Mouse (Mus musculus) kidney, adult 18-20 months (tissue): ENCODE data around the gene Acsbg2.

Source experiments
- DNase-seq: peaks from one replicate; pipeline ENCODE4 v3.0.0; 2021

Acsbg2 gene

DNA sequence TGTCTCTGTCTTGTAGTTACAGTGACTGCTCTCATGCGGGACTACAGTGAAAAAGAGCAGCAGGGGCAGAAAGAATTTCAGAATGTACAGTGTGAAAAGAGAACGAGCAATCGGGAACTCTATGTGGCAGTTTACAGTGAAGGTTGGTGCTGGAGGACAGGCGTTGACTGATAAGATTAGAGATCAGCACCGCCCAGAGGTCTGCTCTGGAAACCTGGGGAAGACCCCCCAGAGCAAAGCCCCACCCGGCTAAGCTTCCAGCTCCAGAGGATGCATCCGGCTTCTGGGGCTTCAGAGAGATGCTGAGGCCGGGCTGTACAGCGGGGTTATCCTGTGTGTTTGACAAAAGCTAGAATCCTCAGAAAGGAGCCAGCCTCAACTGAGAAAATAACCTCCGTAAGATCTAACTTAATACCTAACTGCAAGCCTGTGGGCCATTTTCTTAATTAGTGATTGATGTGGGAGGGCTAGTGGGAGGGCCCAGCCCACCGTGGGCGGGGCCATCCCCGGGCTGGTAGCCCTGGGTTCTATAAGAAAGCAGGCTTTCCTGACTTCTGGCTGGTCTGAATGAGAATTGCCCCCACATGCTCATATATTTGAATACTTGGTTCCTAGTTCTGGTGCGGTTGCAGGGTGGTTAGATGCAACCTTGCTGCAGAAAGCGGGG is 3.8 kb downstream of the Acsbg2 start:
- no peak for DNase-seq

DNA sequence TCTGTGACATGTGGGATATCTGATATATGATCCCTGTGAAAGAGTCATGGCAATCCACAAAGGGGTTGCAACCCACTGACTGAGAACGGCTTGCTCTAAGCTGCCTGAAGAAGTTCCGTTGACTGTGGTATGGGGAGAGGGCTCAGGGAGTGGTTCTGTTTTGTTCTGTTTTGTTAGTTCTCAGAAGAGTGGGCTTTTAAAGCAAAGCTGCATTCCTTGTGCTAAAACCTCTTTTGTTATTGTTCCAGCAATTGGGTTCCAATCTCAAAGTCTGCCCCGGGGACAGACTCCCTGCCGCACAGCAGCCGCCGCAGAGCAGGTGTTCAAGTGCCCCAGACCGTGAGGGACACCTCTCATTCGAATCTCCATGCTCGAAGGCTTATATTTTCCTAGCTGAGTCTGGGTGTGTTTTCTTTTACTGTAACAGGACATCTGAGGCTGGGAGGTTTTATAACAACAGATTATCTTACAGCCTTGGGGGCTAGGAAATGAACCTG is 4.7 kb downstream of the Acsbg2 start:
- DNase-seq = no peak

GRCm38 (mm10) chr17:56866071-56866470 is 8.2 kb downstream of the Acsbg2 start:
- no peak for DNase-seq

DNA sequence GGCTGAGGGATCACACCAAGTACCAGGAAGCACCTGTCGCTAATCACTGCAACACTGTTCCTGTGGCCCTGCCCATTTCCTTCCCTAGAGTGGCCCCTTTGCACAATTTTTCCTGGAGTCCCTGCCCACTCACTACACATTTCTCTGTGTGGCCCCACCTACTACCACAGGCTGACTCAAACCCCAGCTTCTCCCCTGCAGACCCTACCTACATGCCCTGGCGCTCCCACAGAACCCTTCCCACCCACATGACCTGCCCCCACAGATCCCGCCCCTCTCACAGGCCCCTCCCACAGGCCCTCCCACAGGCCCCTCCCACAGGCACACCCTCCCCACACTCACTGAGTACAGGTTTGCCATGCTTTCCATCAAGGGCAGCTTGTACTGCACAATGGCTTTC is 13.1 kb downstream of the Acsbg2 start:
- DNase-seq = no peak

- DNase-seq = no peak
Observed at GRCm38 (mm10) chr17:56858922-56859321, 15.3 kb downstream of the Acsbg2 start.

GRCm38 (mm10) chr17:56858216-56858615 is 16.0 kb downstream of the Acsbg2 start:
- peak; percentile 74 for DNase-seq

- no peak for DNase-seq
Observed at GRCm38 (mm10) chr17:56855421-56855820, 18.8 kb downstream of the Acsbg2 start.

GRCm38 (mm10) chr17:56851167-56851566 is 23.1 kb downstream of the Acsbg2 start:
- no peak for DNase-seq

DNA sequence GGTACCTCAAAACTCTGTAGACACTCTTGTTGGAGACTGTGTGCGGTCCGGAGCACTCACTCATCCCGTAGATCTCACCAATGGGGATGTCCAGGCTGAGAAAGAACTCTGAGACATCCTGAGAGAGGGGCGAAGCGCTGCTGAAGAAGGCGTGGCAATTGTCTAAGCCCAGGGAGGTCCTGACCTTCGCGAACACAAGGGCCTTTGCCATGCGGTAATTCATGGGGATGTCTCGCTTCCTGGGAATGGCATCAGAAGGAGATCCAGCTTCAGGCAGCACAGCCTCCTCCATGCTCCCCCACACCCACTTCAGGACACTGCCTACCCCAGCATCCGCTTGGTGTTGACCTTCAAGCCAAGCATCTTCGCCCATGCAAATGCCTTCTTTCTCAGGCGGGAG is 24.5 kb downstream of the Acsbg2 start:
- DNase-seq = no peak

- no peak for DNase-seq
Observed at GRCm38 (mm10) chr17:56848785-56849184, 25.5 kb downstream of the Acsbg2 start.

DNA sequence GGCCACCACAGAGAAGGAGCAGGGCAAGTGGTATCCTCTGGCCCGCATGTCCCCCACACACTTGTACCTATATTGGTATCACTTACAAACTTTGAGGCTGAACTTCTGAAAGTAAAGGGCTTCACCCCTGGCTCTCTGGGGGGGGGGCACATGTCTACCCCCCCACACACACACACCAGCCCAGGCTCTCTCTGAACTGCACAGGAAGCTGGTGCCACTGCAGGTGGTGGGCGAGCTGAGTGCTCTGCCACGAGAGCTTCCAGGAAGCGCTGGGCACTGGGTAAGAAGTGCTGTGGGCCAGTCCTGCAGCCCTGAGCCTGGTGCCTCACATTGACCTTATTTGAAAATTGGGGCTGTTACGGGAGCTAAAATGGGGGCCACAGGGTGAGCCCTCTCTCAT is 30.6 kb downstream of the Acsbg2 start:
- no peak for DNase-seq

DNA sequence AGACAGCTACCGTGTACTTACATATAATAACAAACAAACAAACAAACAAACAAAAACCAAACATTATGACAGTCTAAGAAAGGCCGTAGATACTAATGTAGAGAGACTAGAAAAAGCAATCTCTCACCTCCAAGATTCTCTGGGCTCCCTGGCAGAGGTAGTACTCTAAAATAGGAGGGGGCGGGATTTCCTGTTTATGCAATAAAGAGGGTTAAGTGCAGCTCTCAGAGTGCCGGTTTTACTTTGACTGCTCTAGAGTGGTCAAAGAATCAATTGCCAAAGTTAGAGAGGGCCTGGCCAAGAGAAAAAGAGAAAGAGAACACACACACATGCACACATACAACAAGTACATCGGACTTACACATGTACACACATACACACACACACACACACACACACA is 32.1 kb downstream of the Acsbg2 start:
- DNase-seq = no peak

GRCm38 (mm10) chr17:56840524-56840923 is 33.7 kb downstream of the Acsbg2 start:
- DNase-seq = no peak

GRCm38 (mm10) chr17:56836336-56836735 is 37.9 kb downstream of the Acsbg2 start:
- DNase-seq = no peak

DNA sequence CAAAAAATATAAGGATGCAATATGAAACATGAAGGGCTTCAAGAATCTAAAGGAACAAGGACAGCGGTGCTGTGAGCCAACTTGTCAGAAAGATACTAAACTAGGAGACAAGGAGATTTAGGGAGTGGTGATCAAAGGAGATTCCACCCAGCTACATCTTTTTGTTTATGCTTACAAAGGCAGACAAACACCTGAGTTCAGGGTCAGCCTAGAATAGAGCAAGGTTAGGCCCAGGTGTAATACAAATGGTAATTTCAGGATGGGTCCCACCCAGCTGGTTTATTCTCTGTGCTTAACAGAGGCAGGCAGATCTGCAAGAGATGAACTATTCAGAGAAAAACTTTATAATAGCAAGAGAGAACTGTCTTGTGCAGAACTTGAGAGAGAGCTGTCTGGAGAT is 40.9 kb downstream of the Acsbg2 start:
- DNase-seq = no peak

- no peak for DNase-seq
Observed at GRCm38 (mm10) chr17:56832918-56833317, 41.3 kb downstream of the Acsbg2 start.

- DNase-seq = peak; percentile 98
Observed at GRCm38 (mm10) chr17:56831111-56831816, 43.0 kb downstream of the Acsbg2 start.

DNA sequence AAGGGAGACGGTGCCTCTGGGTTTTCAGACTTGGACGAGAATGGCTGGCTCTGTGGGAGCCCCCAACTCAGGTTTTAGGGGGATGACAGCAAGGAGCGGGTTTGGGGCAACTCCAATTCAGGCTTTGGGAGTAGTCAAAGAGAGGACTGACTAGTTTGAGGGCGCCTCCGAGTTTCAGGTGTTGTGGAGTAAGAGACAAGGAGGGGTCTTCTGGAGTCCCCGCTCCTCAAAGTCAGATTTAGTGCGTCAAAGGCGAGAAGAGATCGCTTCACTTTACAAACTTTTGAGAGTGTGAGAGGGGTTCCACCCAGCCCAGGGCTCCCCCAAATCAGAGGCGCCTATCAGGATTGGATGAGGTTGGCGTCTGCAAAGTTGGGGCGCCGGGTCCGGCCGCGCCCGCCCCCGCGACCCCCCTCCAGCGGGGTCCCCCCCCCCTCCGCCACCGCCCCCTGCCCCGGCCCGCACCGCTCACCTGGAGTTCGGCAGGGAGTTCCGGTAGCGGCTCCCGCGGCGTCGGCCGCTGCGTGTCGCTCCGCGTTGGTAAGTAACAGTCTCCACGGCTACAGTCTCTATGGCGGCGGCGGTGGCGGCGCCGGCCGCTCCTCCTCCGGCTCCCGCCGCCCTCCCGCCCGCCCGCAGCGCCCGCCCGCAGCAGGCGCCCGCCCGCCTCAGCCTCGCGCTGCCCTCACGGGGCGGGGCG is 43.7 kb downstream of the Acsbg2 start, which contains the start of gene Rfx2:
Gene Rfx2 (minus strand): TSS at position 603 of the 700 bp plus-strand sequence.
- DNase-seq = no peak

DNA sequence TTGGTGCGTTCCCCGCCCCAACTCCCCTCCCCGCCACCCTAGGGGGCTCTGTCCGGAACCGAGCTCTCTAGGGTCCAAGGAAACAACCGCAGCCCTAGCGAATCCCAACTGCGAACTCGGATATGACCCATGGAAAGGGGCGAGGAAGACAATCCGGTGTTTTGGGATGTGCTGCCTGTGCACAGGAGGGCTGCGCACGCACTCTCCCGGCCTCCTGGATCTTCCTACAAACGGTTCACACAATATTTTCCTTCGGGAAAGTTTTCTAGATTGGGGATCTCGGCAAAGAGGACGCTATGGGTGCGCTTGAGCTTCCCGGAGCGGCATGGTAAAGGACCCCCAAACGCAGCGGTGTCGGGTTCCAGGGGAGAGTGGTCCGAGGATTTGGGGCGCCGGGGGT is 44.5 kb downstream of the Acsbg2 start:
- peak; percentile 21 for DNase-seq

DNA sequence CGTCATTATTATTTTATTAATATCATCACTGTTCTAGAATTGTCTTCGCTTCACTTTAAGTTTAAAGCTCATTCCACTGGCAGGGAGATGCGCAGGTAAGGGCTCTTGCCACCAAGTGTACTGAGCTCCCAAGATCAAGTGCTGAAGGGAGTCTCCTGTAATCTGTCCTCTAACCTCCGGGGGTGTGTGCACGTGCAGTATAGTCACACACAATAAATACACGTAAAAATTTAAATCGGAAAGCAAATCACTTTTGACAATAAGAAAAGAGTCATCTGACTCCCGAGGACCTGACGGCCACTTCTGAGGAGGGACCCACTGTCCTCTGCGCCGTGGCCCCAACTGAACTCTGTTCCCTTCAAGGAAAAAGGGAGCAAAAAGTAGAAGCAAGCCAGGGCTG is 45.1 kb downstream of the Acsbg2 start:
- DNase-seq = no peak

DNA sequence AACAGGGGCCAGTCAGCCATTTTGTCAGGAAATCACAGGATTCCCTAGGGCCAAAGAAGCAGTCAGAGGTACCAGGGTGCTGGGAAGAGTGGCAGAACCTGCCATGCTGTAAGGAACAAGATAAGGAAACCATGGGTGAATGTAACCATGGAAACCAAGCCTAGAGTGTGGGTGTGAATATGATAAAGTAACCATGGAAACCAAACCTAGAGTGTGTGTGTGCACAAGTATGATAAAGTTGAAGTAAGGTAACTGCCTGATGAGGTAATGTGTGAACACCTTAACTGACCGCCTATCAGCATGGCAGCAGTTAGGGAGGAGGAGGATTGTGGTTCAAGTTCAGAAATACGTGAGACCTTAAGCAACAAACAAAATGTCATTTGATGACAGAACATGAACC is 47.5 kb downstream of the Acsbg2 start:
- DNase-seq = no peak

GRCm38 (mm10) chr17:56823352-56823751 is 50.9 kb downstream of the Acsbg2 start:
- DNase-seq = no peak

- DNase-seq = no peak
Observed at GRCm38 (mm10) chr17:56822380-56822779, 51.9 kb downstream of the Acsbg2 start.

- no peak for DNase-seq
Observed at GRCm38 (mm10) chr17:56819694-56820111, 54.5 kb downstream of the Acsbg2 start.
